Mouse (Mus musculus) heart, embryonic 13.5 days (tissue): ENCODE measurements around the gene Plekha7. TPM values are rescaled to one million over a fixed set of nuclear protein-coding genes. Genes with fewer than 3 reads are reported as not detected.

ENCODE experiments used
- ATAC-seq: fragments of 200-750 bp; cut with Nextera tagmentation; 2 replicates; pipeline ENCODE4 v1.8.0; 2017; ENCODE audit warnings: moderate TSS enrichment; ENCODE audit not compliant: insufficient number of reproducible peaks, low FRiP score, low TSS enrichment; ENCODE audit errors: extremely low read depth
- H3K27ac ChIP-seq: fragments of 300-500 bp; sonication (generic); replicated peaks from 2 replicates; pipeline ENCODE4 v1.5.1; 2015; ENCODE audit warnings: moderate library complexity, mild to moderate bottlenecking, inconsistent platforms
- H3K27me3 ChIP-seq: fragments of 300-500 bp; sonication (generic); replicated peaks from 2 replicates; pipeline ENCODE4 v1.6.1; 2015; ENCODE audit warnings: mild to moderate bottlenecking, inconsistent platforms
- H3K36me3 ChIP-seq: fragments of 300-500 bp; sonication (generic); 2 replicates; pipeline ENCODE4 v1.6.1; 2015; ENCODE audit warnings: mild to moderate bottlenecking, inconsistent platforms
- H3K4me1 ChIP-seq: fragments of 300-500 bp; sonication (generic); 2 replicates; pipeline ENCODE4 v1.6.1; 2015; ENCODE audit warnings: inconsistent platforms
- H3K4me2 ChIP-seq: fragments of 300-500 bp; sonication (generic); 2 replicates; pipeline ENCODE4 v1.6.1; 2015; ENCODE audit warnings: inconsistent platforms, mild to moderate bottlenecking, moderate library complexity
- H3K4me3 ChIP-seq: fragments of 300-500 bp; sonication (generic); 2 replicates; pipeline ENCODE4 v1.5.1; 2015; ENCODE audit warnings: moderate library complexity, mild to moderate bottlenecking, inconsistent platforms
- H3K9ac ChIP-seq: fragments of 300-500 bp; sonication (generic); 2 replicates; pipeline ENCODE4 v1.6.1; 2015; ENCODE audit warnings: inconsistent platforms, mild to moderate bottlenecking, moderate library complexity
- H3K9me3 ChIP-seq: fragments of 300-500 bp; sonication (generic); 2 replicates; pipeline ENCODE4 v1.6.1; 2016; ENCODE audit warnings: inconsistent platforms
- WGBS: fragments of 180-500 bp; shearing (Covaris S2); methylation state at CpG from one replicate; pipeline ENCODE4 v1.1.7; 2015; ENCODE audit warnings: mixed read lengths; 5-methylcytosine and 5-hydroxymethylcytosine counted together
- polyA plus RNA-seq: library from polyadenylated mRNA; unstranded; fragments of >200 nt; fragmentation: Nextera tagmentation; extraction: Ambion mirVana; gene quantifications from 2 replicates; pipeline ENCODE4 v1.2.1, GENCODE M21; 2015

The Plekha7 gene
- polyA plus RNA-seq, 1 experiment from 2014 or later: 38.4 TPM

- WGBS: 55% methylated on average over 1 of the region's 1 CpGs
These were observed 125.7 kb downstream of the Plekha7 start for GRCm38 (mm10) chr7:116182451-116182850.

GRCm38 (mm10) chr7:116181444-116181946 lies 126.7 kb downstream of the Plekha7 start:
- Histone ChIP-seq H3K36me3 (peaks cover 22% of the 10 kb centered on the region), H3K27ac (peak overlapping the region; percentile 73), H3K4me2 (peak overlapping the region; percentile 22; the same call in 1 of the 2 replicates), H3K4me3 (no peak overlapping the region), H3K9me3 (no peaks in the 10 kb centered on the region), H3K27me3 (no peaks in the 10 kb centered on the region), H3K4me1 (peaks cover 59% of the 10 kb centered on the region), H3K9ac (no peak overlapping the region)
- WGBS: 66% methylated on average over 5 of the region's 5 CpGs
- no peak for ATAC-seq

More at GRCm38 (mm10) chr7:116182451-116182850, 125.7 kb downstream of the Plekha7 start:
- Histone ChIP-seq H3K36me3 (peaks cover 22% of the 10 kb centered on the region), H3K27me3 (no peaks in the 10 kb centered on the region), H3K9ac (peak overlapping the region; percentile 44; the same call in 1 of the 2 replicates), H3K4me1 (peaks cover 69% of the 10 kb centered on the region), H3K4me2 (no peak overlapping the region), H3K27ac (peak overlapping the region; percentile 73), H3K4me3 (no peak overlapping the region), H3K9me3 (no peaks in the 10 kb centered on the region)
- no peak for ATAC-seq

DNA sequence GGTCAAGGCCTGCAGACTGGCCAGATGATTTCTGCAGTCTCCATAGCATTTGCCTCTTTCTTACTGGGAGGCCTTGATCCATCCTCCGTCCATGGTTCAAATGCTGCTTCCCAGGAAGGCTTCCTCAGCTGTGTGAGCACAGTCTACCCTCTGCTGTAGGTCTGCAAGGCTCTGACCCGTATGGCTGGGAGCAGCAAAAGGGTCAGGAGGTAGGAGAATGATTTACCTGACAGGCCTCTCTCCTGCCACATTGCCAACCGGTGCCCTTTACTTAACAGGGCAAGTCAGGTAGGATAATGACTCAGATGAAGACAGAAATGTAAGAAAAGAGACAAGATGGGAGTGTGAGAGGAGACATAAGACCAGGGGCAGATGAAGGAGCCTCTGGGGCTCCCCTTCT lies 129.3 kb downstream of the Plekha7 start:
- Histone ChIP-seq H3K4me1 (peaks cover 33% of the 10 kb centered on the region), H3K9me3 (no peaks in the 10 kb centered on the region), H3K36me3 (peaks cover 46% of the 10 kb centered on the region), H3K4me2 (no peak overlapping the region), H3K27ac (no peak overlapping the region), H3K9ac (no peak overlapping the region), H3K4me3 (no peak overlapping the region), H3K27me3 (no peaks in the 10 kb centered on the region)
- WGBS: 78% methylated on average over 3 of the region's 3 CpGs
- no peak for ATAC-seq

GRCm38 (mm10) chr7:116172774-116173173 lies 135.4 kb downstream of the Plekha7 start:
- no peak overlapping the region for H3K4me2 ChIP-seq
- ATAC-seq: no peak
- 76% methylated on average over 10 of the region's 10 CpGs for WGBS

DNA sequence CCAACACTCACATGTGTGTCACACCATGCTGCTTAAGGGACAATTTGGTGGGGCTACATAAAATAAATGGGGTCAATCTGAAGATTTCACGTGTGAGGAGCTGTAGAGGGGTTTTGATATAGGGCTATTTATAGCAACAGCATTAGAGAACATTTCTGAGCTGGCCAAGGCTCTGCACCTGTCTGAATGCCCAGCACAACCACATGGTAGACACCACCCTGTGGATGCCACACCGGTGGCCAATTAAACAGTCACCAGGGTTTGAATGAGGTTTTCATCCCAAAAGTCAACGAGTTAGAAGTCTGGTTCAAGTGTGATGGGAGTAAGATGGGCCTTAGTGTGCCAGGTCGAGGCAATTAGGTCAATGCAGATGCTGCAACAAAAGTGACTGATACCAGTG lies 138.8 kb downstream of the Plekha7 start:
- WGBS: 66% methylated on average over 4 of the region's 4 CpGs
- peak overlapping the region; percentile 81; the same call in 1 of the 2 replicates for H3K27ac ChIP-seq
- ATAC-seq: no peak

More at GRCm38 (mm10) chr7:116172774-116173173, 135.4 kb downstream of the Plekha7 start:
- Histone ChIP-seq H3K9ac (no peak overlapping the region), H3K27me3 (no peaks in the 10 kb centered on the region), H3K9me3 (no peaks in the 10 kb centered on the region), H3K27ac (no peak overlapping the region), H3K36me3 (peaks cover 63% of the 10 kb centered on the region), H3K4me1 (peaks cover 21% of the 10 kb centered on the region), H3K4me3 (no peak overlapping the region)

GRCm38 (mm10) chr7:116168224-116168623 lies 140.0 kb downstream of the Plekha7 start:
- Histone ChIP-seq H3K9me3 (no peaks in the 10 kb centered on the region), H3K36me3 (peaks cover 67% of the 10 kb centered on the region)

More for the DNA sequence above, 138.8 kb downstream of the Plekha7 start:
- Histone ChIP-seq H3K9ac (no peak overlapping the region), H3K36me3 (peaks cover 62% of the 10 kb centered on the region), H3K9me3 (no peaks in the 10 kb centered on the region), H3K4me2 (no peak overlapping the region), H3K4me3 (no peak overlapping the region), H3K27me3 (no peaks in the 10 kb centered on the region), H3K4me1 (peaks cover 21% of the 10 kb centered on the region)

DNA sequence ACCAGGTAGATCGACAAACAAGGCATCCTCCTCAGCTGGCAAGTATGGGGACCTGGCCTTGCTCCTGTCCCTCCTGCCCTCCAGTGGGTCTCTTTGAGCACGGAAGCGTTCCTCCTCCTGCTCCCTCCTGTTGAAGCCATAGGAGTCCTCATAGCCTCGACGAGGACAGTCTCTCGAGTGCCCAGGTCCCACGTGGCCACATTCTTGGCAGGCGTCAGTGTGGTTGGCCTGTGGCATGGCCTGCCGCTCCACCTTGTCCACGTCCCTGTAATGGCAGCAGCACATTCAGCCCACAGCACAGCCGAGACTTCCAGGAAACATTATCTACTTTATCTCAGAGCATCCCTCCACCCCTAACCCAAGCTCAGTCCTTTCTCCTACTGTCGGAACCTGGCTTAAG lies 143.9 kb downstream of the Plekha7 start:
- H3K27ac ChIP-seq: no peak overlapping the region
- no peak overlapping the region for H3K4me3 ChIP-seq
- WGBS: 65% methylated on average over 12 of the region's 12 CpGs
- H3K9ac ChIP-seq: no peak overlapping the region
- no peaks in the 10 kb centered on the region for H3K27me3 ChIP-seq
- peaks cover 62% of the 10 kb centered on the region for H3K36me3 ChIP-seq
- H3K4me1 ChIP-seq: peaks cover 13% of the 10 kb centered on the region
- no peaks in the 10 kb centered on the region for H3K9me3 ChIP-seq
- ATAC-seq: no peak
- no peak overlapping the region for H3K4me2 ChIP-seq

More at GRCm38 (mm10) chr7:116168224-116168623, 140.0 kb downstream of the Plekha7 start:
- no peaks in the 10 kb centered on the region for H3K27me3 ChIP-seq
- peak overlapping the region; percentile 81 for H3K27ac ChIP-seq
- ATAC-seq: no peak; the same call in 1 of the 2 replicates
- H3K4me3 ChIP-seq: no peak overlapping the region
- H3K9ac ChIP-seq: peak overlapping the region; percentile 29
- WGBS: 68% methylated on average over 7 of the region's 7 CpGs
- peaks cover 21% of the 10 kb centered on the region for H3K4me1 ChIP-seq
- H3K4me2 ChIP-seq: no peak overlapping the region

DNA sequence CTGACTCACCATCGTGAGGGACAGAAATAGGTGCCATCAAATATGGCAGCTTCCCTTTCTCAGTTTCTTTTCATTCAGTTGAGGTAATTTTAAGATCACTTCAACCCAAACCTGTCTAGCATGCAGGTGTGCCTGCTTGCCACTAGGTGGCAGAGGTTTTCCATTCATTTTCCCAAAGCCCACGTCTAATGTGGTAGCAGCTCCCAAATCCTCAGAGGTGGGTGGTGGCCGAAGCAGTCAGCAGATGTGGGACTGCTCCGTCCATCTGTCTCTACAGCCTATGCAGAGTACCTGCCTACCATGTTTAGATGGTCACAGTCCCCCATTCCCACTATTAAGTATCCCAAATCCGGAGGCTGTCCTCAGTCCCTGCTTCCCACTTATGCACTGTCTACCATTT lies 146.6 kb downstream of the Plekha7 start:
- no peaks in the 10 kb centered on the region for H3K27me3 ChIP-seq
- no peak for ATAC-seq
- no peak overlapping the region for H3K27ac ChIP-seq
- H3K4me1 ChIP-seq: peaks cover 3% of the 10 kb centered on the region; the same call in 1 of the 2 replicates
- no peak overlapping the region for H3K4me3 ChIP-seq
- H3K36me3 ChIP-seq: peaks cover 83% of the 10 kb centered on the region
- no peak overlapping the region for H3K9ac ChIP-seq
- H3K9me3 ChIP-seq: no peaks in the 10 kb centered on the region
- 16% methylated on average over 5 of the region's 5 CpGs for WGBS
- H3K4me2 ChIP-seq: no peak overlapping the region

GRCm38 (mm10) chr7:116156894-116157143 lies 151.4 kb downstream of the Plekha7 start:
- no peak overlapping the region for H3K4me2 ChIP-seq
- no peaks in the 10 kb centered on the region for H3K27me3 ChIP-seq
- 0 out of 2 replicates have a peak overlapping the region, but pooled peaks have one; percentile 19 for H3K9ac ChIP-seq
- no peak overlapping the region for H3K4me3 ChIP-seq
- peaks cover 4% of the 10 kb centered on the region; the same call in 1 of the 2 replicates for H3K4me1 ChIP-seq
- no peak for ATAC-seq
- no peaks in the 10 kb centered on the region for H3K9me3 ChIP-seq
- WGBS: 56% methylated on average over 14 of the region's 14 CpGs
- peaks cover 88% of the 10 kb centered on the region for H3K36me3 ChIP-seq
- no peak overlapping the region for H3K27ac ChIP-seq

DNA sequence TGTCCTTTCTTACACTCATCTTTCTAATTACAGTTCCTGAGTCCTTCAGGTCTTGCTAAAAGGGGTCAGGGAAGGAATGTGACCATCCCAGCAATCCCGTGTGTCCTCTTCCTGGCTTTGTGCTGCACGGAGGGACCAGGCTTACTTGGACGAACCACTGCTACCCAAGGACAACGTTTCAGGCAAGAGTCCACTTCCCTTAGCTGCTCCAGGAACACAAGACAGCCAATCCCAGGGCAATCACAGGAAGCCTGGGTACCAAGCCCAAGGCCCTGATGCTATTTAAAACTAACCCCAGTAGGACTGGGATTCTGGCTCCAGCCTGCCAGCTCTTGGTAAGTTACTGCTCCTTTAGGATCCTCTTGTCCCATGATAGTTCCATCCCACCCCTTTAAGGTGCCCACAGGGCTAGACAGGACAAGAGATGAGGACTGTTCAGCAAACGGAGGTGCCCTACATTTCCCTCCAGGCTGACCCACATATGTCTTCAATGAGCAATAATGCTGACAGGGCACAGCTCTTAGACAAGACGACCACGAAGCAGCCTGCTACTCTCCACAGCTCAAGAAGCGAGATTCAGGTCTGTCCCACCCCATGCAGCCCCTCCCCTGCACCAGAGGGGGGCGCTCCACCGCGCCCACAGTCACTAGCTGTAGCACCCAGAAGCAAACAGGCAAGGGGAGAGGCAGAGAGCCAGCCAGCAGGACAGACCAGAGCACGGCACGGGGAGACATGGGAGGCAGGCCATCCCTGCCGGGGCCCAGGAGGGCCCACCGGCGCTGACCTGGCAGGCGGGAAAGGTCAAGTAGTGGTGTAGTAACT lies 151.9 kb downstream of the Plekha7 start:
- WGBS: 51% methylated on average over 17 of the region's 17 CpGs
- Histone ChIP-seq H3K36me3 (peaks cover 90% of the 10 kb centered on the region), H3K27ac (no peak overlapping the region), H3K4me3 (no peak overlapping the region), H3K4me2 (no peak overlapping the region), H3K9me3 (no peaks in the 10 kb centered on the region), H3K27me3 (no peaks in the 10 kb centered on the region), H3K4me1 (peaks cover 4% of the 10 kb centered on the region; the same call in 1 of the 2 replicates), H3K9ac (0 out of 2 replicates have a peak overlapping the region, but pooled peaks have one; percentile 19)
- no peak for ATAC-seq

DNA sequence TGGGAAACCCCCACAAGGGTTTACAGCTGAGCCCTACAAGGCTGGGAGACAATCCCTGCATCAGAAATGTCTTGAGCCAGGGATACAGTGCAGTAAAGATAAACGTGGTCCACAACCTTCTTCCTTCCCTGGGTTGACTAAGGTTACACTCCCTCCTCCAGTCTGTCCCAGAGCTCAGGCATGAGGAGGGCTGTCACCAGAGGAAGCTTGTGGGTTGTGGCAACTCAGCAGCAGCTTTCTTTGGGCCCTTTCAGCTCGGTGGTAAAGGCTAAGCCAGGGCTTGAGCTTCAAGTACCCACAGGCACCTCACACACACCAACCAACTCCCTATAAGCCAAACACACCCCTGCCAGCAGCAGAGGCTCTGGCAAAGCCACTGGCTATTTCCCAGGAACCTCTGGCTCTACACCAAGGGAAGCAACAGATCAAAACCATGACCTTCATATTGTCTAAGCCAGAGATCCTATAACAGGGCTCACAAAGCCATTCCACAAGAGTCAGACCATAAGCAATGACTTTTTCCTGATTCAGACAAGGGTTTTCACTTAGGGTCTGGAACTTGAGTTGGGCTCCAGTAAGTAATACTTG lies 154.3 kb downstream of the Plekha7 start:
- Histone ChIP-seq H3K27ac (no peak overlapping the region), H3K27me3 (no peaks in the 10 kb centered on the region), H3K4me1 (peaks cover 4% of the 10 kb centered on the region; the same call in 1 of the 2 replicates), H3K4me2 (no peak overlapping the region), H3K9ac (no peak overlapping the region), H3K36me3 (peaks cover 84% of the 10 kb centered on the region), H3K9me3 (no peaks in the 10 kb centered on the region), H3K4me3 (no peak overlapping the region)
- WGBS: 51% methylated on average over 2 of the region's 2 CpGs
- no peak for ATAC-seq
